Mouse (Mus musculus) MEL (cell line): ENCODE measurements around the gene Zfp819.

Experiments used
- CHD2 ChIP-seq: IDR thresholded peaks from 2 replicates; pipeline ENCODE4 v1.6.1; 2011; ENCODE audit warnings: low read length, improper control_type of control experiment
- CTCF ChIP-seq, 3 experiments: IDR thresholded peaks in 2 of 3; conservative IDR thresholded peaks in 1 of 3; 2 replicates each; pipeline ENCODE4 v1.5.1; 2011 to 2012; ENCODE audit warnings: low read length in 3 of 3, low read depth in 2 of 3, mild to moderate bottlenecking in 2 of 3, improper control_type of control experiment in 1 of 3, inconsistent platforms in 1 of 3, mixed read lengths in 1 of 3, moderate library complexity in 1 of 3; ENCODE audit not compliant: control insufficient read depth in 1 of 3, insufficient read depth in 1 of 3, poor library complexity in 1 of 3, severe bottlenecking in 1 of 3
- ETS1 ChIP-seq: IDR thresholded peaks from 2 replicates; pipeline ENCODE4 v1.6.1; 2012; ENCODE audit warnings: low read depth, mild to moderate bottlenecking, inconsistent platforms, low read length, improper control_type of control experiment, moderate library complexity
- GABPA ChIP-seq: IDR thresholded peaks from 2 replicates; pipeline ENCODE4 v1.6.1; 2012; ENCODE audit warnings: low read depth, mild to moderate bottlenecking, inconsistent platforms, low read length, improper control_type of control experiment, moderate library complexity
- GATA1 ChIP-seq: IDR thresholded peaks from 2 replicates; pipeline ENCODE4 v1.6.1; 2011; ENCODE audit warnings: low read depth, low read length, improper control_type of control experiment
- MXI1 ChIP-seq: IDR thresholded peaks from 2 replicates; pipeline ENCODE4 v1.6.1; 2011; ENCODE audit warnings: mild to moderate bottlenecking, low read depth, low read length, improper control_type of control experiment
- POLR2A ChIP-seq, 2 experiments: IDR thresholded peaks; 2 replicates each; pipeline ENCODE4 v1.6.1; 2011 to 2012; ENCODE audit warnings: low read length in 2 of 2, mild to moderate bottlenecking in 2 of 2, control low read depth in 1 of 2, improper control_type of control experiment in 1 of 2, low read depth in 1 of 2, moderate library complexity in 1 of 2; ENCODE audit not compliant: control insufficient read depth in 1 of 2, insufficient read depth in 1 of 2, poor library complexity in 1 of 2
- POLR2AphosphoS5 ChIP-seq: IDR thresholded peaks from 2 replicates; pipeline ENCODE4 v1.6.1; 2012; ENCODE audit warnings: low read depth, borderline replicate concordance, mild to moderate bottlenecking, inconsistent platforms, low read length, moderate library complexity, mixed read lengths
- ZKSCAN1 ChIP-seq: IDR thresholded peaks from 2 replicates; pipeline ENCODE4 v1.6.1; 2012; ENCODE audit warnings: low read depth, mild to moderate bottlenecking, inconsistent platforms, low read length, improper control_type of control experiment, moderate library complexity

GRCm38 (mm10) chr7:43636194-43636593 lies 29.2 kb downstream of the Zfp819 start:
- TF ChIP-seq POLR2A (IDR thresholded peaks at IDR 0.05; ENCODE audit: control insufficient read depth in 1 of 2, insufficient read depth in 1 of 2, low read depth in 1 of 2, low read length in 2 of 2, poor library complexity in 1 of 2) (no peak), POLR2AphosphoS5 (no peak), CTCF (IDR thresholded peaks at IDR 0.05 in 2 of 3, conservative IDR thresholded peaks at IDR 0.05 in 1 of 3; ENCODE audit: control insufficient read depth in 1 of 3, insufficient read depth in 1 of 3, low read depth in 2 of 3, low read length in 3 of 3, poor library complexity in 1 of 3, severe bottlenecking in 1 of 3) (no peak), CHD2 (no peak), ETS1 (no peak), GATA1 (no peak), GABPA (no peak), ZKSCAN1 (no peak), MXI1 (no peak)
